In genomic region chr10:60003847-60004246, GRCm38 (mm10) we compare ENCODE assay signal across 9 mouse cellular contexts. TPM values are rescaled to one million over a fixed set of nuclear protein-coding genes. Genes with fewer than 3 reads are reported as not detected.
DNase-seq lines count a peak whose midpoint lies in the region; ATAC-seq and TF ChIP-seq lines count a peak whose summit lies in the region.
"Had no signal": no experiment of that assay in that cellular context is flagged by ENCODE, and none has a peak within 500 bp of the region (broad histone marks: within the 10 kb centered on the region; RNA-seq: fewer than 3 reads in every experiment).

No protein-coding gene starts in this region.

- H3K27me3 ChIP-seq in megakaryocyte, embryonic 14.5 days (replicated peaks): no peaks in the 10 kb centered on the region
- H3K27me3 ChIP-seq in limb, embryonic 12.5 days: no peaks in the 10 kb centered on the region
- H3K27me3 ChIP-seq in small intestine, adult 2 months (ENCODE audit: control insufficient read depth, insufficient read depth, low read length): no peaks in the 10 kb centered on the region

- peak overlapping the region; percentile 92 for H3K27ac ChIP-seq in limb, embryonic 12.5 days
- H3K27ac ChIP-seq in small intestine, adult 2 months (ENCODE audit: insufficient read depth, low read depth, low read length): peak overlapping the region; percentile 83; the same call in 1 of the 2 replicates

- no peak for TF ChIP-seq CTCF in small intestine, adult 2 months (IDR thresholded peaks at IDR 0.05; ENCODE audit: extremely low read depth, insufficient read length, insufficient replicate concordance, low read depth, low read length)

- 0 out of 2 replicates have a peak overlapping the region, but pooled peaks have one; percentile 59 for H3K9ac ChIP-seq in limb, embryonic 12.5 days (replicated peaks)

- no peak for TF ChIP-seq POLR2A in small intestine, adult 2 months (IDR thresholded peaks at IDR 0.05; ENCODE audit: low read depth, low read length)

- no peaks in the 10 kb centered on the region for H3K9me3 ChIP-seq in megakaryocyte, embryonic 14.5 days
- H3K9me3 ChIP-seq in limb, embryonic 12.5 days: no peaks in the 10 kb centered on the region

- 79% methylated on average over 9 of the region's 9 CpGs for WGBS in limb, embryonic 12.5 days
- 55% methylated on average over 9 of the region's 9 CpGs for WGBS in small intestine, adult 2 months

- H3K4me1 ChIP-seq in megakaryocyte, embryonic 14.5 days: peaks cover 62% of the 10 kb centered on the region
- H3K4me1 ChIP-seq in limb, embryonic 12.5 days (replicated peaks): peaks cover 16% of the 10 kb centered on the region
- H3K4me1 ChIP-seq in small intestine, adult 2 months (ENCODE audit: control insufficient read depth, insufficient read depth, insufficient read length, low read length): peaks cover 4% of the 10 kb centered on the region; the same call in 1 of the 2 replicates

- peaks cover 40% of the 10 kb centered on the region for H3K36me3 ChIP-seq in megakaryocyte, embryonic 14.5 days (replicated peaks; ENCODE audit: low read length)
- peaks cover 30% of the 10 kb centered on the region for H3K36me3 ChIP-seq in limb, embryonic 12.5 days
- peaks cover 5% of the 10 kb centered on the region; the same call in 1 of the 2 replicates for H3K36me3 ChIP-seq in small intestine, adult 2 months (ENCODE audit: control insufficient read depth, insufficient read depth, low read length)

- peak; percentile 14 for DNase-seq in CD4-positive, CD25-positive, alpha-beta regulatory T cell, adult 2 months (ENCODE audit: low read depth, low spot score)
- no peak for DNase-seq in thymus, postnatal 4 days
- DNase-seq in cerebellum, postnatal 14 days: no peak
- DNase-seq: kidney, postnatal 25 days had no signal

- peak overlapping the region; percentile 84 for H3K4me2 ChIP-seq in limb, embryonic 12.5 days

- peak overlapping the region; percentile 98 for H3K4me3 ChIP-seq in megakaryocyte, embryonic 14.5 days (replicated peaks)
- peak overlapping the region; percentile 62 for H3K4me3 ChIP-seq in limb, embryonic 12.5 days (replicated peaks)
- H3K4me3 ChIP-seq in small intestine, adult 2 months (ENCODE audit: low read depth, low read length): no peak overlapping the region

- no peak for ATAC-seq in CD4-positive, CD25-positive, alpha-beta regulatory T cell, adult 4 months
- ATAC-seq in megakaryocyte, adult 5-6 weeks (ENCODE audit: poor library complexity, severe bottlenecking): no peak
- ATAC-seq in limb, embryonic 12.5 days (ENCODE audit: insufficient number of reproducible peaks, insufficient read depth, low FRiP score, low TSS enrichment, low read depth): no peak

RNA-seq across cellular contexts. Expression of gene Anapc16, which starts 0.9 kb away (rescaled TPM):
- 100 to 1,000 TPM in 1 of 2 experiments, 10 to 100 TPM in 1; 82.2 to 102 TPM for polyA plus RNA-seq in CD4-positive, CD25-positive, alpha-beta regulatory T cell, adult 4 months (2017; shearing (Covaris generic))
- 73.7 and 169 TPM in 2 replicates for polyA plus RNA-seq in megakaryocyte, embryonic 14.5 days (2012; ENCODE audit: insufficient read depth, low replicate concordance)
- 45.9 and 57.2 TPM in 2 replicates for total RNA-seq in megakaryocyte, adult 5-6 weeks (2015)
- total RNA-seq in megakaryocyte, adult 5-6 weeks (2017): 35.2 and 39.4 TPM in 2 replicates
- 126 and 132 TPM in 2 replicates for polyA plus RNA-seq in limb, embryonic 12.5 days (2016; fragmentation: Nextera tagmentation; extraction: Ambion mirVana)
- 33.0 and 51.4 TPM in 2 replicates for polyA plus RNA-seq in small intestine, adult 2 months (2012; rRNA removed)

RNA-seq across cellular contexts. Expression of gene Ascc1, which starts 1.2 kb away (rescaled TPM):
- polyA plus RNA-seq in CD4-positive, CD25-positive, alpha-beta regulatory T cell, adult 4 months (2017; shearing (Covaris generic)): 10 to 100 TPM; 57.8 to 61.3 TPM
- polyA plus RNA-seq in megakaryocyte, embryonic 14.5 days (2012; ENCODE audit: insufficient read depth, low replicate concordance): 126 and 233 TPM in 2 replicates
- 25.7 and 29.9 TPM in 2 replicates for total RNA-seq in megakaryocyte, adult 5-6 weeks (2015)
- total RNA-seq in megakaryocyte, adult 5-6 weeks (2017): 24.3 and 27.0 TPM in 2 replicates
- polyA plus RNA-seq in limb, embryonic 12.5 days (2016; fragmentation: Nextera tagmentation; extraction: Ambion mirVana): 44.2 and 46.7 TPM in 2 replicates
- 5.8 and 14.2 TPM in 2 replicates for polyA plus RNA-seq in small intestine, adult 2 months (2012; rRNA removed)

RNA-seq across cellular contexts. Expression of gene Ddit4, which starts 52.2 kb away (rescaled TPM):
- polyA plus RNA-seq in CD4-positive, CD25-positive, alpha-beta regulatory T cell, adult 4 months (2017; shearing (Covaris generic)): 10 to 100 TPM; 16.6 to 32.8 TPM
- 33.2 and 44.6 TPM in 2 replicates for polyA plus RNA-seq in megakaryocyte, embryonic 14.5 days (2012; ENCODE audit: insufficient read depth, low replicate concordance)
- total RNA-seq in megakaryocyte, adult 5-6 weeks (2015): 2.2 and 2.4 TPM in 2 replicates
- total RNA-seq in megakaryocyte, adult 5-6 weeks (2017): 0.94 and 1.2 TPM in 2 replicates
- polyA plus RNA-seq in limb, embryonic 12.5 days (2016; fragmentation: Nextera tagmentation; extraction: Ambion mirVana): 90.7 and 91.8 TPM in 2 replicates
- polyA plus RNA-seq in small intestine, adult 2 months (2012; rRNA removed): 21.5 and 35.0 TPM in 2 replicates
